Mouse (Mus musculus): Measurements from ENCODE around the gene Clptm1l. TPM values are rescaled to one million over a fixed set of nuclear protein-coding genes. Genes with fewer than 3 reads are reported as not detected.

Clptm1l gene
- total RNA-seq, 4 experiments from 2014 or later, result 157 to 197 (median 166) TPM

DNA sequence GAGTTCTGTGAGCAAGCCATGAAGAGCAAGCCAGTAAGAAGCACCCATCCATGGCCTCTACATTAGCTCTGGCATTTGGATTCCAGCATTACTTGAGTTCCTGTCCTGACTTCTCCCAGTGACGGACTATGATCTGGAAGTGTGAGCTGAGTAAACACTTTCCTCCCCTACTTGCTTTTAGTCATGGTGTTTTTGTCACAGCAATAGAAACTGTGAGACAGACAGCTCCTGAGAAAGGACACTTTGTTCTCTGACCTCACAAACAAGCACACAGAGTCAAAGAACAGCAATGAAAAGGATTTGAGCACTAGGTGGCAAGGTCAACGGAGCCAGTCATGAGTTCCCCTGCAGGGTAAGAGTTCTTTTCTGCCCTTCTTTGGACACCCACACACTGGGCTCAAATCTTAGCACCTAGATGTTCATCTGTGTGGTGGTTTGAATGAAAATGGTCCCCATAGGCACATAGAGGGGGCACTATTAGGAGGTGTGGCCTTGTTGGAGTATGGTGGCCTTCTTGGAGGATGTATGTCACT lies 56.4 kb downstream of the Clptm1l start:
- no peak for DNase-seq

Other genes starting within 250 kb of the Clptm1l start
- 10 to 100 TPM; 16.2 to 26.5 (median 20.5) TPM for gene Lpcat1, start 136.8 kb upstream of the Clptm1l start, total RNA-seq (2022)
- gene Slc6a3, start 67.3 kb upstream of the Clptm1l start, total RNA-seq (2022), result under 1 TPM in 1 of 4 experiments, not detected in 3; 0.15 TPM
- 10 to 100 TPM in 3 of 4 experiments, 1 to 10 TPM in 1; 8.7 to 18.7 (median 12.3) TPM for gene Tert, start 22.9 kb downstream of the Clptm1l start, total RNA-seq (2022)
- gene Slc6a18, start 74.0 kb downstream of the Clptm1l start, total RNA-seq (2022), result not detected
- under 1 TPM in 3 of 4 experiments, not detected in 1; 0.09 to 0.70 (median 0.35) TPM for gene Slc6a19, start 100.9 kb downstream of the Clptm1l start, total RNA-seq (2022)
- gene Slc12a7, start 129.1 kb downstream of the Clptm1l start, total RNA-seq (2022), result 10 to 100 TPM; 42.4 to 95.1 (median 62.1) TPM
- gene Nkd2, start 243.6 kb downstream of the Clptm1l start, total RNA-seq (2022), result 1 to 10 TPM; 2.5 to 3.7 (median 2.7) TPM

Data from adrenal gland, adult 8-10 months (tissue).